Mouse (Mus musculus) MN1 (cell line): Measurements from ENCODE around the gene Olfr324.

Experiments
- DNase-seq: peaks from one replicate; pipeline ENCODE4 v3.0.0-alpha.2; 2016; ENCODE audit warnings: low spot score

Olfr324 gene

DNA sequence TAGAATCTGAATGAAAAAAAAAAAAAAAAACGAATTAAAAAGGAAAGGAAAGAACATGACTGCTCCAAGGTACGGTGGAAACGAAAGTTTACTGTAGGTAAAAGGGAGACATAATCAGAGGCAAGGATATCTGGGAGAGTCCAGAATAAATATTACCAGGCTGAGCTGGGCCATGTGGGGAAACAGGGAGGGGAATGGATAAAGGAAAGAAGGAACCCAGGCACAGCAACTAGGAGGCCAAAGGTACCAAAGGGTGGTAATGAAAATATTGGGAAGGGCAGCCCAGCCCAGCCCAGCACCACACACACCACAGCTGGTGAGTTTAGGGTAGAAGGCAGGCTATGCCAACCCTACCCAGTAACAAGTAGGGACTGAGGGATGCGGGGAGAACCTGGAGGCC lies 40.0 kb downstream of the Olfr324 start:
- DNase-seq: no peak

- peak; percentile 32 for DNase-seq
These were observed 41.6 kb downstream of the Olfr324 start for GRCm38 (mm10) chr11:58636376-58636977.

GRCm38 (mm10) chr11:58638176-58638701 lies 43.3 kb downstream of the Olfr324 start:
- DNase-seq: no peak

- DNase-seq: no peak
These were observed 45.5 kb downstream of the Olfr324 start, which contains the start of gene Trim58 for GRCm38 (mm10) chr11:58640272-58640867. Gene Trim58, plus strand, starts transcription at chr11:58640465.

DNA sequence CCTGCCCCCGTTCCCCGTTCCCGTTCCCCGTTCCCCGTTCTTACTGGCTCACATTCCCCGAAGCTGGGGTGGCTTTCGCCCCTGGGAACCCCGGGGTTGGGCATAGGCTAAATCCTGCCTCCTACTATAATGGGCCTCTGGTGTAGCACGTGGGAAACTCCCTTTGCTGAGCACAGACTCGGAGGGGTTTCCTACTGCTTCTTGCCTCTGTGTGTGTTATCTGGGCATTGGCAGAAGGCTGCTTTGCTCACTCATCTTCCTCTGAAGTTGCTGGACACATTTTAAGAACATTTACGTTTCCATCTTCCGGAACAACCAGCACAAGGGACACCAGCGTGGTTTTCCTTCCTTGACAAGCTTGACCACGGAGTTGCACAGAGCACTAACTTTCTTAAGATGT lies 46.1 kb downstream of the Olfr324 start:
- no peak for DNase-seq

GRCm38 (mm10) chr11:58641638-58642358 lies 46.9 kb downstream of the Olfr324 start:
- DNase-seq: no peak

DNA sequence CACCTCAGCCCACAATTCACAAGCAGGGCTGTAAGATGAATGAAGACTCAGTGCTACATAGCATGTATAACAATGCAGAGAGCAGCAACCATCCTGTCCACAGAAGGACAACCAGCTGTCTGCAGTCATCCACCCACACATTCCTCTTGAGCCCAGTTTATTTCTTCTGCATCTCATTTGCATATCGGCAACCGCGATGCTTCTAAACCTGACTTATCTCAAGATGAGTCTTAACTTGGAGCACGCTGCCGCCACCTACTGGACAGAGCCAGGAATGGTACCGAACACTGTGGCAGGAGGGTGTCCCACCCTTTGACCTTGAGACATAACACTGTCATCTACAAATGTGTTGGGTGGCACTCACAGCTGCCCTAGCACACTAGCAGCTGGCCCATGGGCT lies 48.4 kb downstream of the Olfr324 start:
- peak; percentile 31 for DNase-seq
